Mouse (Mus musculus) brain, embryonic 14.5 days (tissue): ENCODE measurements around the gene Gm3020.
"Not testable (repeated sequence)": the region's sequence is repeated elsewhere in the genome, so short reads cannot be mapped to it uniquely, and the experiment has no call there.

Experiments
- CTCF ChIP-seq: fragments of 200-500 bp; IDR thresholded peaks from 2 replicates; pipeline ENCODE4 v1.5.1; 2012; ENCODE audit warnings: inconsistent platforms, mild to moderate bottlenecking, moderate library complexity, borderline replicate concordance; ENCODE audit not compliant: insufficient read depth, insufficient read length; ENCODE audit errors: extremely low read depth
- POLR2A ChIP-seq: fragments of 200-500 bp; IDR thresholded peaks from 2 replicates; pipeline ENCODE4 v1.6.1; 2012; ENCODE audit warnings: mild to moderate bottlenecking, inconsistent platforms, borderline replicate concordance; ENCODE audit not compliant: poor library complexity, insufficient read depth, insufficient read length, severe bottlenecking; ENCODE audit errors: extremely low read depth

DNA sequence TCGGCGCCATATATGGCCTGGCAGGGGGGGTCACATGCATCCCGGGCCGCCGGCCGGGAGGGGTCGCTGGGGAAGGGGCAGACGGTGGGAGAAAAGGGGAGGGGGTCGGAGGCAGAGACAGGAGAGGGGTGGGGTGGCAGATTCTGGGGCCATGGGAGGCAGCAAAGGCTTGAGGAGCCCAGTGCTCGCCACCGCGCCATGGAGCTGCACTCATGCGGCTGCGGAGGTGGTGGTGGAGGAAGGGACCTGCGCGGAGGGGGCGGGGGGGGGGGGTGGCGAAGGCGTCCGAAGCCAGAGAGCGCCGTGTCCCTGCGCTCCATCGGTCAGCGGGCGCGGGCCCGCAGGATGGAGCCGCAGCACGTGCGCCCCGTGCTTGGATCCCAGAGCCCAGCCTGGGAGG is at the start of gene Gm3020:
- TF ChIP-seq CTCF, POLR2A: not testable (repeated sequence)
